Mouse (Mus musculus) mature B cell (primary cell): ENCODE measurements around the gene Pthlh.
"Not testable (repeated sequence)": the region's sequence is repeated elsewhere in the genome, so short reads cannot be mapped to it uniquely, and the experiment has no call there.

ENCODE experiments used
- in situ Hi-C: fragments of 300-500 bp; cut with MboI; formaldehyde crosslinking; loops from 2 replicates; pipeline ENCODE4 v1.14.3; 2019

The Pthlh gene

DNA sequence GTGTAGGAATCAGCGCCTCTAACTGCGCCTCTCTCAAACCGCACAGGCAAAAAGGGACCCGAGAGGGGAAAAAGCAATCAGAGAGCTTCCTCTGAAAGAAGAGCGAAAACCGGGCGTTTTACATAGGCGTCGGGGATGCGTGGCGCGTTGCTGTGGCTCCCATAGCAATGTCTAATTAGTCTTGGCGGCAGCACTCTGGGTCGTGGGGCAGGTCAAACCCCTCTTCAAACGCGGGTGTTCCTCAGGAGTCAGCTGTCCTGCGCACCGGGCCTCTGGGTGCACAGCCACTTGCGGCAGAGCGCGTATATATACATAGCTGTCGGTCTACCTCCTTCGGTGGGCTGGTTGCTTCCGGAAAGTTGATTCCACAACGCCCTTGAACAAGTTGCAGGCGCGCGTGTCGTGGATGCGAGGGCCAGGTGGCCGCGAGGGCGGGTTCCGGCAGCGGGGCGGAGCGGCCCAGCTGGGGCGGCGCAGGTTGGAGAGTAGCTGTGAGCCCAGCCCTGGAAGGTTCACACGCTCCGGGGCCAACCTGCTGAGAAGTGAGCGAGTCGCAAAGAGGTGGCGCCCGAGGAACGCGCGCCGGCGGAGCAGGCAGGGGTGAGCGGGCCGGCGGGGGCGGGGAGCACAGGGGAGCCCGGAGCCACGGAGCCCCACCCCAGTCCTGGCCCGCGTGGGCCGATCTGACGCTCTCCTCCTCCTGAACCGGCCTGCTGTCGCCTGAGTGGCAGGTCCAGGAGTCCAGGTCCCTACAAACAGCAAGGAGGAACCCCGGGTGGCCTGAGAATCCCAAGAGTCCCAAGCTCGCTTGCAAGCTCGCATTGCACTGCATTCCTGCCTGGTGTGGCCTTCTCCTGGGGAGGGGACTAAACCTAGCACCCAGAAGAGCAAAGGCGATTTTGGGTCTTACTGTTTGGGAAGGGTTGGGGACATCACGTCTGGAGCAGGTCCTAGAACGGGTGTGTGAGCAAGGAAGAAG, at the start of gene Pthlh:
Pthlh (minus strand) TSS at position 597 of the 979 bp plus-strand sequence.
- in situ Hi-C loops = no loop called here

- in situ Hi-C loops = no loop called here
Observed at GRCm38 (mm10) chr6:147313331-147313730, 49.3 kb upstream of the Pthlh start.

DNA sequence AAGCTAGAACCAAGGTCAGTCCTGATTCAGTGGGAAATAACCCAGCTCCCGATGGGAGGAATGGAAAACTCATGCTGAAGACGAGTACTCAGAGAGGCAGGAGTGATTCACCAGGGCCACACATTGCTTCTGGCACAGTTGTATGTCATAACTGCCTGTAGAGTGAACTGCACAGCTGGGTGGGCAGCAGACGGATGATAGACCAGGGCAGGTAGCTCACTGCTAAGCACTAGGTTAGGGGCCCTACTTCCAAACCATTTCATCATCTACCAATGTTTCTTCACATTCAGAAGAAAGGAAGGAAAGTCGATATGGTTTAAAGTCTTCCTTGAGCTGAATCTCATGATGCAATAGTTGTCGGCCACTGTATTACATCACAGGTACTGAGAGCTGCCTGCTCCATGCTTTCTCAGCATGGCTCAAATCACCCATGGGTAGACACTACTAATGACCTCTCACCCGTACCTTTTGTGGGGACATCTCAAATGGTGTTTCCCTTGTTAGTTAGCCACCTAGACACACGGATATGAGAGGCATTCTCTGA, 46.5 kb upstream of the Pthlh start:
- in situ Hi-C loops = no loop called here

- in situ Hi-C loops = no loop called here
Observed at GRCm38 (mm10) chr6:147310035-147310434, 46.1 kb upstream of the Pthlh start.

DNA sequence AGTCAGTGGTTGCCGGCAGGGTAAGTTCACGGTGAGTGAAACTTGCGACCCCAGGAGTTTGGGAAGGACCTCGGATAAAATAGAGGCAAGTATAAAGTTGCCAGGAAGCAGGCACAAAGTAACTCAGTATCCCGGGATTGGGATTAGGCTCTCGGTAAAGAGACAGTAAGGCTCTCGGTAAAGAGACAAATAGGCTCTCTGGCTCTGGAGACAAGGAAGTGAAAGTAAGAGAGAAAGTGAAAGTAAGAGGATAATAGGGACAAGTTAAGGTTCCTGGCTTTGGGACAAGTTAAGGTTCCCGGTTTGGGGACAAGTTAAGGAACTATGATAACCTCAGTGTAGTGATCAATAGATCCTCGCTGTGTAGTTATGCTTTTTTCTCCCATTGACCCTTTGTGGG, 40.3 kb upstream of the Pthlh start:
- in situ Hi-C loops = not testable (repeated sequence)

GRCm38 (mm10) chr6:147299607-147300006, 35.6 kb upstream of the Pthlh start:
- in situ Hi-C loops = no loop called here

- in situ Hi-C loops = no loop called here
Observed at GRCm38 (mm10) chr6:147279309-147279708, 15.3 kb upstream of the Pthlh start.

DNA sequence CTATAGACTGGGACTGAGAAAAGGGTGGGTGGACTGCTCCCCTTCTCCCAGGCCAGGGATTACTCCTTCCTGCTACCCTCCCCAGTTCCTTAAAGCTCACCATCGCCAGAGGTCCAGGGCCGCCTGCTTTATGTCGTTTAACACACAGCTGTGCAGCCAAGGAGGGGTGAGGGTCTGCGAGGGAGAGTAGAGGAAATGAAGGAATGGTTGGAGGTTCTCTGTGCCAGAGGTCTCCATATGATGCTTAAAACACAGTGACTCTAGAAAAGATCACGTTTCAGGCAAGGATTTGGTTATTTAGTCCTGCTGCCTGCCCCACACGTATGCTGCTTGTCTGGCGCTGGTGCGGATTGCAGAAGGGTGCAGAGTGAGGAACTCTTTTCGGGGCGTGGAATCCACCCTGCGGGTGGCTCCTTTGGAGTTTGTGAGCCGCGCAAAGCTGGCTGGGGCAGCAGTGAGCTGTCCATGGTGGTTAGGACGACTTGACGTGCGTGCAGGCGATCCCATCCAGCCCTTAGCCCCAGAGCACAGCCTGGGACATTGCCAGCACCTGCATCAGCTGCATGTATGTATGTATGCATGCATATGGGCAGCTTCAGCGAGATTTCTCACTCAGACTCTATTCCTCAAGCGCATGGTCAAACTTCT, 4.3 kb upstream of the Pthlh start:
- in situ Hi-C loops = no loop called here

DNA sequence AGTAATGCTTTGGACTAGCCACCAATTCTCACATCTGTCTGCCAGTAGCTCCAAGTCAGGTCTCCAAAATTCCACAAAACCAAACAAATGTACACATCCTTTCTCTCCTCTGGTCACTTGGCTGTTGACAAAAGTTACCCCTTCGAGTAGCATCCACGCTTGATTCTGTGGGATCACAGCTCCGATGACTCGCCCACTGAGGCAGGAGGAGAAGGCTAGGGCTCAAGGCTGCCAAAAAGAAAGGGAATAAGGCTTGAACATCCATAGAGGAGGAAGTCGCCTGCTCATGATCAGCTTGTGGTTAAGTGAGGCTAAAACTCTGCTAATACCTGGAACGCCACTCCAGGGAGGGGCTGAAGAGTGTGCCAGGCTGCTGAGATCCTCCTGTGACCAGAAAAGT, 2.5 kb upstream of the Pthlh start:
- in situ Hi-C loops = no loop called here

DNA sequence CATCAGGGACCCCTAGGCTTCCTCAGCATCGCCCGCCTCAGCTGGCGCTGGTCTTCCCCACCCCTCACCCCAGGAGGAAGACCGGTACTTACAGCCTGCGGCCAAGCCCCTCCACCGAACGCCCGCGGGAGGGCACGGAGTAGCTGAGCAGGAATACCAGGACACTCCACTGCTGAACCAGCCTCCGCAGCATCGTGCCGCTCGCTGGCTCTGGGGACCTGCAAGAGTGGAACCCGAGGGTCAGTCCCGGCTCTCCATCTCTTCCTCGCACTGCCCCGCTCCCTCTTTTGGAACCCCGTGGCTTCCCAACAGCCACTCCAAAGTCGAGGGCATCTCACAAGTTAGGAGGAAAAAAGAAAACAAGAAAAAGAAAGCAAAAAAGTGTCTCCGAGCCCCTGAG, 805 bp downstream of the Pthlh start:
- in situ Hi-C loops = no loop called here

- in situ Hi-C loops = no loop called here
Observed at GRCm38 (mm10) chr6:147261616-147262015, 2.4 kb downstream of the Pthlh start.

DNA sequence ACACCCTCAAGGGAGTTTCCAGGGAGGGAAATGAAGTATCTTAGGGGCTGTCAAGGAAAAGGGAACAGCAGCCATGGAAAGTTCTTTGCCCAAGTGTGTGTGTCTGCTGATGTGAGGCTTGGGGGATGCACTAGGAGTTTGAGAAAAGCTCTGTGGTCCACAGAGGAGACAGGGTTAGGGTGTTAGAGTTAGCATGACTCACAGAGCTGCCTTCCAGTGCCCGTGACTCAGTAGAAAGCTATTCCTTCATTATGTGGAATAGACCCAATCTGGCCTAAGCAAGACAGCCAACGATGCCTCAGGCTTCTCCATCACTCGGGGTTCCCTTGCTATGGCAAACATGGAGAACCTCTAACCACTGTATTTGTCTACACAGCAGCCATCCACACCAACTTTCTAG, 3.2 kb downstream of the Pthlh start:
- in situ Hi-C loops = no loop called here

DNA sequence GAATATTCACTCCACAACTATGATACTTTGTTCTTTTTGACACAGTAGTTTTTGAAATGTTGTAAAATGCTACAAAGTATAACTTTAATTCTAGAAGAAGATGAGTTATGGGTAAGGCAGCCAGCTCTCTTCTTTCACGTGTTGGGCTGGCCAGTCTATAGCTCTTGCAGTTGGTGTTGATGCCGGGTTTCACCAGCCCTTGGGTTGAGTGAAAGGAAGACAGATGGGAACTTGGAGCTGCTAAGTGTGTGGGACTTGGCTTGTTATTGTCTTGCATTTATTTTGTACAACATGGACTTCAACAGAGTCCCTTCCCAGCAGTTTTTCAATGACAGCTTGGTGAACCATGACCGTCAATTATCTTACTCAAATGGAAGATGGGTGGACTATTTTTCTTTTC, 16.2 kb downstream of the Pthlh start:
- in situ Hi-C loops = loop anchor here (25.0 kb wide), 1 partner anchor 235 kb away; no protein-coding TSS in a partner anchor

GRCm38 (mm10) chr6:147244294-147244693, 19.7 kb downstream of the Pthlh start:
- in situ Hi-C loops = loop anchor here (25.0 kb wide), 1 partner anchor 232 kb away; no protein-coding TSS in a partner anchor

- in situ Hi-C loops = loop anchor here (25.0 kb wide), 1 partner anchor 231 kb away; no protein-coding TSS in a partner anchor
Observed at GRCm38 (mm10) chr6:147243655-147244054, 20.3 kb downstream of the Pthlh start.

DNA sequence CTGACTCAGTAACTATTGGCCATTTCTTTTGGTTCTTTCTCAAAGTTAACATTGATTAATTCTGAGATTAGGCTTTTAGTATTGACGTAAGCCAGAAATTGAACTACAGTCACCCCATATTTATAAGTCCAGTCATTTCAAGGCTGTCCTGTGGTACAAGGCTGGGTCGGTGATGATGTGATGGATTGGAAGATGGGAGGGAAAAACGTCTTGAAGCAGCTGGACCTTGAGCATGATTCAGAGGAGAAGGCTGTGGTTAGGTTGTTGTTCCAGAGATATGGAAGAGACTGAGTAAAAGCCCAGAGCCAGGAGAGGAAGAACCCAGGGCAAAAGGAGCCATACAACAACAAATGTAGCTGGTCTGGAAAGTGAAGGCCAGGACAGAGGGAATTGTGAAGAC, 22.4 kb downstream of the Pthlh start:
- in situ Hi-C loops = loop anchor here (25.0 kb wide), 1 partner anchor 229 kb away; no protein-coding TSS in a partner anchor

GRCm38 (mm10) chr6:147240203-147240804, 23.7 kb downstream of the Pthlh start:
- in situ Hi-C loops = loop anchor here (25.0 kb wide), 1 partner anchor 228 kb away; no protein-coding TSS in a partner anchor

- in situ Hi-C loops = loop anchor here (25.0 kb wide), 1 partner anchor 214 kb away; no protein-coding TSS in a partner anchor
Observed at GRCm38 (mm10) chr6:147226696-147227095, 37.3 kb downstream of the Pthlh start.

DNA sequence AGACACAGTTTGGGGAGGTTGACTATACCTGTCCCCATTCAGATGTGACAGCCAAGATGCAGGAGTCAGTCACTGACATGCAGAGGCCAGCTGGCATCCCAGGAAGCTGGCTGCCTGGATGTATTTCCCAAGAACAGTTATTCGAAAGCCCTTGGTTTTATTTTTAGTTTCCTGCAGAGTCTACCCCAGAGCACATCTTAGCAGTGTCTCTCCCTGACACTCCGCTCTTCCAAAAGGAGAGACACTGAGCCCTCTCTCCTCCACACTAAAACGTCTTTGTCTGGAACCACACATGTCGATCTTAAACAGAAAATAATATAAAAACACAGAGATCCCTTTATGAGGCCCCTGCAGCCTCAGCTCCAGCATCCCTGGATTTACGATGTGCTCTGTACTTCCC, 44.9 kb downstream of the Pthlh start:
- in situ Hi-C loops = no loop called here

- in situ Hi-C loops = no loop called here
Observed at GRCm38 (mm10) chr6:147216156-147216555, 47.8 kb downstream of the Pthlh start.

GRCm38 (mm10) chr6:147207821-147208330, 56.1 kb downstream of the Pthlh start:
- in situ Hi-C loops = no loop called here
